28 mouse cellular contexts compared by ENCODE assay signal in the genomic region with DNA sequence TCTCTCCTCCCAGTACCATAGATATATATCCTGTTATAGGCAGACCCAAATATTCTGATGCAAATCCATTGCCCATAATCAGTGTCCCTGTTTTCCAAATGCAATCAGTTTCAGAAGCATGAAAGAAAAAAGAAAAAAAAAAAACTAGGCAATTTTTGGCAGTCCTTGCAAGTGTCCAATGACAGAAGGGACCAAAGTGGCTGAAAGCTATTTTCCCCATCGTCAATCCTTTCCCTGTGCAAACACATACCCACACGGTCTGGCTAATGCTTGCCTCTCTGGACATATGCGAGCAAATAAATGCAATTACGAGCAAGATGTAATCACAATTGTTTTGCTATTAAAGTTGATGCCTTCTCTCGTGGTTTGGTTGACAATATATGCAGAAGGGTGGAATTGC.
"Had no signal": no experiment of that assay in that cellular context is flagged by ENCODE, and none has a peak within 500 bp of the region (broad histone marks: within the 10 kb centered on the region; RNA-seq: fewer than 3 reads in every experiment).

No protein-coding gene starts in this region.

- H3K27me3 ChIP-seq: embryonic facial prominence, embryonic 12.5 days; embryonic facial prominence, embryonic 13.5 days; embryonic facial prominence, embryonic 15.5 days; forebrain, embryonic 12.5 days; forebrain, embryonic 13.5 days; forebrain, embryonic 15.5 days had no signal

- H3K27ac ChIP-seq: embryonic facial prominence, embryonic 10.5 days; embryonic facial prominence, embryonic 12.5 days; embryonic facial prominence, embryonic 13.5 days; embryonic facial prominence, embryonic 15.5 days; forebrain, embryonic 10.5 days; forebrain, embryonic 12.5 days; forebrain, embryonic 13.5 days; forebrain, embryonic 15.5 days; gastrocnemius, adult 2 months; heart, adult 2 months had no signal

- DNase-seq: cerebellum, adult 2 months; cerebellum, adult 8-10 months; cerebellum, adult 9-10 months; cerebellum, adult 9-11 months; cerebellum, postnatal 10 days; cerebellum, postnatal 14 days; cerebellum, postnatal 25 days; cerebellum, postnatal 36 days; embryo, embryonic 11 days; forebrain, postnatal 0 days; gastrocnemius, adult 2 months; gastrocnemius, postnatal 10 days; gastrocnemius, postnatal 14 days; gastrocnemius, postnatal 25 days; gastrocnemius, postnatal 36 days; heart, adult 18-20 months; heart, adult 2 months had no signal

- H3K4me1 ChIP-seq: embryonic facial prominence, embryonic 10.5 days; embryonic facial prominence, embryonic 12.5 days; embryonic facial prominence, embryonic 13.5 days; embryonic facial prominence, embryonic 15.5 days; forebrain, embryonic 10.5 days; forebrain, embryonic 12.5 days; forebrain, embryonic 13.5 days; forebrain, embryonic 15.5 days had no signal

- H3K4me3 ChIP-seq: embryonic facial prominence, embryonic 10.5 days; embryonic facial prominence, embryonic 12.5 days; embryonic facial prominence, embryonic 13.5 days; embryonic facial prominence, embryonic 15.5 days; erythroblast, embryonic 14.5 days; forebrain, embryonic 10.5 days; forebrain, embryonic 12.5 days; forebrain, embryonic 13.5 days; forebrain, embryonic 15.5 days; gastrocnemius, adult 2 months; heart, adult 2 months had no signal

- H3K36me3 ChIP-seq: embryonic facial prominence, embryonic 10.5 days; embryonic facial prominence, embryonic 12.5 days; embryonic facial prominence, embryonic 13.5 days; embryonic facial prominence, embryonic 15.5 days; forebrain, embryonic 10.5 days; forebrain, embryonic 12.5 days; forebrain, embryonic 15.5 days had no signal

- ATAC-seq: forebrain, embryonic 13.5 days; forebrain, embryonic 14.5 days; forebrain, embryonic 15.5 days; forebrain, embryonic 16.5 days; forebrain, postnatal 0 days had no signal

- H3K9ac ChIP-seq: embryonic facial prominence, embryonic 12.5 days; embryonic facial prominence, embryonic 13.5 days; embryonic facial prominence, embryonic 15.5 days; forebrain, embryonic 12.5 days; forebrain, embryonic 13.5 days; forebrain, embryonic 15.5 days; forebrain, postnatal 0 days had no signal

- H3K4me2 ChIP-seq: embryonic facial prominence, embryonic 12.5 days; embryonic facial prominence, embryonic 13.5 days; embryonic facial prominence, embryonic 15.5 days; forebrain, embryonic 12.5 days; forebrain, embryonic 13.5 days; forebrain, embryonic 15.5 days had no signal

- H3K9me3 ChIP-seq: embryonic facial prominence, embryonic 10.5 days; embryonic facial prominence, embryonic 12.5 days; embryonic facial prominence, embryonic 13.5 days; embryonic facial prominence, embryonic 15.5 days; forebrain, embryonic 10.5 days; forebrain, embryonic 12.5 days; forebrain, embryonic 13.5 days; forebrain, embryonic 15.5 days had no signal
